ENCODE assay signal across 9 mouse cellular contexts in genomic region chr11:31940898-31941639, GRCm38 (mm10). TPM values are rescaled to one million over a fixed set of nuclear protein-coding genes. Genes with fewer than 3 reads are reported as not detected.
DNase-seq lines count a peak whose midpoint lies in the region; ATAC-seq lines count a peak whose summit lies in the region.
"Had no signal": no experiment of that assay in that cellular context is flagged by ENCODE, and none has a peak within 500 bp of the region (broad histone marks: within the 10 kb centered on the region; RNA-seq: fewer than 3 reads in every experiment).

No protein-coding gene starts in this region.

- peaks cover 21% of the 10 kb centered on the region for H3K4me1 ChIP-seq in forebrain, embryonic 15.5 days

- 0 out of 2 replicates have a peak overlapping the region, but pooled peaks have one; percentile 15 for H3K9ac ChIP-seq in forebrain, embryonic 15.5 days (replicated peaks)
- H3K9ac ChIP-seq: liver, embryonic 14.5 days had no signal

- peak; percentile 87 for ATAC-seq in forebrain, embryonic 15.5 days (replicated peaks)
- no peak for ATAC-seq in erythroblast, adult 5-6 weeks (replicated peaks; ENCODE audit: low FRiP score, poor library complexity, severe bottlenecking)

- peak overlapping the region; percentile 84 for H3K27ac ChIP-seq in forebrain, embryonic 15.5 days (replicated peaks)
- H3K27ac ChIP-seq: liver, embryonic 14.5 days had no signal

- DNase-seq in embryo, embryonic 10 days (ENCODE audit: low spot score) = peak; percentile 33
- no peak for DNase-seq in embryo, embryonic 10.5 days (ENCODE audit: low spot score)
- peak; percentile 58 for DNase-seq in left cerebral cortex, adult 11 months (ENCODE audit: low spot score)
- DNase-seq in right cerebral cortex, adult 18-20 months = peak; percentile 80
- DNase-seq in lung, postnatal 10 days = no peak
- no peak for DNase-seq in urinary bladder, postnatal 14 days (ENCODE audit: low spot score)

- no peaks in the 10 kb centered on the region for H3K9me3 ChIP-seq in forebrain, embryonic 15.5 days

- H3K36me3 ChIP-seq in forebrain, embryonic 15.5 days = peaks cover 3% of the 10 kb centered on the region; the same call in 1 of the 2 replicates

- WGBS in forebrain, embryonic 15.5 days = 60% methylated on average over 13 of the region's 13 CpGs

- H3K27me3 ChIP-seq in forebrain, embryonic 15.5 days = no peaks in the 10 kb centered on the region

- no peak overlapping the region for H3K4me3 ChIP-seq in forebrain, embryonic 15.5 days

- peak overlapping the region; percentile 26 for H3K4me2 ChIP-seq in forebrain, embryonic 15.5 days (replicated peaks)

RNA-seq across cellular contexts. Expression of gene 4930524B15Rik, which starts 24.3 kb away (rescaled TPM):
- 0.09 and 0.14 TPM in 2 replicates for polyA plus RNA-seq in forebrain, embryonic 15.5 days (2015; fragmentation: Nextera tagmentation; extraction: Ambion mirVana)
- not detected in 2 replicates for total RNA-seq in erythroblast, adult 5-6 weeks (2015; ENCODE audit: low replicate concordance)
- not detected in 2 replicates for total RNA-seq in erythroblast, adult 5-6 weeks (2017; ENCODE audit: low replicate concordance)
- polyA plus RNA-seq: liver, embryonic 14.5 days had no signal

RNA-seq across cellular contexts. Expression of gene Nsg2, which starts 59.2 kb away (rescaled TPM):
- polyA plus RNA-seq in forebrain, embryonic 15.5 days (2015; fragmentation: Nextera tagmentation; extraction: Ambion mirVana) = 677 and 717 TPM in 2 replicates
- not detected in 2 replicates for total RNA-seq in erythroblast, adult 5-6 weeks (2015; ENCODE audit: low replicate concordance)
- total RNA-seq in erythroblast, adult 5-6 weeks (2017; ENCODE audit: low replicate concordance) = not detected in 2 replicates

Comparison
In these comparisons a context has a peak if more than half of its experiments do, and no peak if none do; other contexts are left out.
1. DNase-seq: peak in embryo, embryonic 10 days (single experiment), left cerebral cortex, adult 11 months (single experiment) and right cerebral cortex, adult 18-20 months (single experiment); none in embryo, embryonic 10.5 days (single experiment), lung, postnatal 10 days (single experiment) and urinary bladder, postnatal 14 days (single experiment).